Mouse (Mus musculus) embryonic facial prominence, embryonic 14.5 days (tissue): ENCODE results near the gene Dtx4. TPM values are rescaled to one million over a fixed set of nuclear protein-coding genes. Genes with fewer than 3 reads are reported as not detected.

Source experiments
- ATAC-seq: fragments of 200-750 bp; cut with Nextera tagmentation; 2 replicates; pipeline ENCODE4 v1.8.0; 2017; ENCODE audit warnings: low read depth, moderate number of reproducible peaks, moderate TSS enrichment
- DNase-seq: peaks from one replicate; pipeline ENCODE4 v3.0.0-alpha.2; 2015; ENCODE audit warnings: low spot score
- H3K27ac ChIP-seq: fragments of 300-500 bp; sonication (generic); replicated peaks from 2 replicates; pipeline ENCODE4 v1.5.1; 2014; ENCODE audit warnings: low read depth, mild to moderate bottlenecking, low read length, moderate library complexity
- H3K27me3 ChIP-seq: fragments of 300-500 bp; sonication (generic); replicated peaks from 2 replicates; pipeline ENCODE4 v1.6.1; 2014; ENCODE audit warnings: low read length; ENCODE audit not compliant: control insufficient read depth, insufficient read depth
- H3K36me3 ChIP-seq: fragments of 300-500 bp; sonication (generic); 2 replicates; pipeline ENCODE4 v1.6.1; 2014; ENCODE audit warnings: low read length, mixed read lengths; ENCODE audit not compliant: control insufficient read depth, insufficient read depth
- H3K4me1 ChIP-seq: fragments of 300-500 bp; sonication (generic); 2 replicates; pipeline ENCODE4 v1.6.1; 2014; ENCODE audit warnings: antibody characterized with exemption, low read length; ENCODE audit not compliant: control insufficient read depth, insufficient read depth
- H3K4me2 ChIP-seq: fragments of 300-500 bp; sonication (generic); 2 replicates; pipeline ENCODE4 v1.6.1; 2014; ENCODE audit warnings: low read depth, mild to moderate bottlenecking, low read length, moderate library complexity, mixed read lengths
- H3K4me3 ChIP-seq: fragments of 300-500 bp; sonication (generic); 2 replicates; pipeline ENCODE4 v1.5.1; 2014; ENCODE audit warnings: low read depth, mild to moderate bottlenecking, low read length
- H3K9ac ChIP-seq: fragments of 300-500 bp; sonication (generic); 2 replicates; pipeline ENCODE4 v1.6.1; 2014; ENCODE audit warnings: low read depth, mild to moderate bottlenecking, low read length, moderate library complexity, mixed read lengths
- H3K9me3 ChIP-seq: fragments of 300-500 bp; sonication (generic); 2 replicates; pipeline ENCODE4 v1.6.1; 2016; ENCODE audit warnings: low read length; ENCODE audit not compliant: control insufficient read depth
- WGBS: fragments of 180-500 bp; shearing (Covaris S2); extraction: QIAGEN DNeasy Blood & Tissue Kit; methylation state at CpG from one replicate; pipeline ENCODE4 v1.1.7; 2014; 5-methylcytosine and 5-hydroxymethylcytosine counted together
- polyA plus RNA-seq: library from polyadenylated mRNA; unstranded; fragments of >200 nt; fragmentation: Nextera tagmentation; extraction: Ambion mirVana; gene quantifications from 2 replicates; pipeline ENCODE4 v1.2.1, GENCODE M21; 2014

Gene Dtx4
- polyA plus RNA-seq, 1 experiment from 2014 or later: 11.9 TPM

DNA sequence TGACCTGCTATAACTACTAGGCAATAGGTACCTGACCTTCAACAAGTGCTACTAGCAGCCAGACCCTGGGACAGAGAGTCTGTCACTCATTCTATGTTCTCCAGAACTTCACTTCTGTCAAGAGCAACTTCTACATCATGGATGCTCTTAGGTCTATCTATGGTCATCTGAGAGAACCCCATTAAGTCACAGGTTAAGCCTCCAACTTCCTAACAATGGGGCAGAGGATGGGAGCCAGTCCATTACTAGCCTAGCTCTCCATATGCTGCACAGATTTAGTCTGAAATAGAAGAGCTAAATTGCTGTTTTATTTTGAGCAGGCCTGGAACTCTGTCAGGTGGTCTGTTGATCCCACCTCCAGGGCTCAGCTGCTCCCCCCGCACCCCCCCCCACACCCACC lies 2.3 kb downstream of the Dtx4 start:
- Histone ChIP-seq H3K27ac (no peak overlapping the region), H3K27me3 (peaks cover 5% of the 10 kb centered on the region; the same call in 1 of the 2 replicates), H3K4me3 (no peak overlapping the region), H3K36me3 (no peaks in the 10 kb centered on the region), H3K9me3 (no peaks in the 10 kb centered on the region), H3K4me2 (peak overlapping the region; percentile 94), H3K9ac (no peak overlapping the region), H3K4me1 (peaks cover 12% of the 10 kb centered on the region; the same call in 1 of the 2 replicates)
- WGBS: no CpG with 5 or more reads among the region's 1 CpGs
- DNase-seq: no peak
- ATAC-seq: no peak

DNA sequence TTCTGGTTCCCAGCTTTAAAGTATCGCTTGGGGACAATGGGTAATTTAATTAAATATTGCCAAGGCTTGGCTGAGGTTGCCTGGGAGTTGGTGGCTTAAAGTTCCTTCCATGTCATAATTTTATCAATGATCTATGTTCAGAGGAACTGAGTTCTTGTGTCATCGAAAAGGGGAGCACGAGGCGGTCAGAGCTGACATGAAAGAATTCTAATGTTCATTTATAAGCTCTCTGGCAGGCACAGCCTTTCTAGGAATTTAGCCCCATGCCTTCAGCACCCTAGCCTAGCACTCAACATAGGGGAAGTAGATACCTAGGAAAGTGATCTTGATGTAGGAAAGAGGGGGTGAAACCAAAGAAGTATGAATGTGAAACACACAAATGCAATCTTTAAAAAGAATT lies 2.9 kb downstream of the Dtx4 start:
- Histone ChIP-seq H3K36me3 (no peaks in the 10 kb centered on the region), H3K4me3 (no peak overlapping the region), H3K4me1 (peaks cover 12% of the 10 kb centered on the region; the same call in 1 of the 2 replicates), H3K4me2 (peak overlapping the region; percentile 23; the same call in 1 of the 2 replicates), H3K27me3 (peaks cover 5% of the 10 kb centered on the region; the same call in 1 of the 2 replicates), H3K27ac (no peak overlapping the region), H3K9me3 (no peaks in the 10 kb centered on the region), H3K9ac (no peak overlapping the region)
- 82% methylated on average over 4 of the region's 4 CpGs for WGBS
- no peak for ATAC-seq
- no peak for DNase-seq

DNA sequence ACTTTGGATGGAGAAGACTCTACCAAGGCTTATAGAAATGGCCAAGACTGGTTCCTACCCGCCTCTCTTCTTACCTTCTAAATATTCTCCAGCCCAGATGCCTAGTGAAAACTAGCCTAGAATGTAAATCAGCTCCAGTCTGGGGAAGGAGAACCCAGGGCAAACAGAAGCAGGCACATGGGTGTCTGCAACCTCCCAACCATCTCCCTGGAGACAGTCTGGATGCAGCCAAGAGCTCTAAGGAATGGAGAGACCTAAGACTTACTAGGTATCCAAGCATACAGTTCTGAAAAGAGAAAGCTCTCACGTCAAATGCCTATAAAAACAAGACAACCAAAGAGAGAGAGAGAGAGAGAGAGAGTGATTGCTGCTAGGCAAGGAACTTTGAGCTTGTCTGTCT lies 3.3 kb downstream of the Dtx4 start:
- H3K4me2 ChIP-seq: no peak overlapping the region
- no peaks in the 10 kb centered on the region for H3K36me3 ChIP-seq
- DNase-seq (no peak), ATAC-seq (no peak)
- H3K27ac ChIP-seq: no peak overlapping the region
- H3K9ac ChIP-seq: no peak overlapping the region
- H3K4me3 ChIP-seq: no peak overlapping the region
- H3K27me3 ChIP-seq: peaks cover 5% of the 10 kb centered on the region; the same call in 1 of the 2 replicates
- WGBS: 80% methylated on average over 2 of the region's 2 CpGs
- no peaks in the 10 kb centered on the region for H3K9me3 ChIP-seq
- H3K4me1 ChIP-seq: peaks cover 12% of the 10 kb centered on the region; the same call in 1 of the 2 replicates

DNA sequence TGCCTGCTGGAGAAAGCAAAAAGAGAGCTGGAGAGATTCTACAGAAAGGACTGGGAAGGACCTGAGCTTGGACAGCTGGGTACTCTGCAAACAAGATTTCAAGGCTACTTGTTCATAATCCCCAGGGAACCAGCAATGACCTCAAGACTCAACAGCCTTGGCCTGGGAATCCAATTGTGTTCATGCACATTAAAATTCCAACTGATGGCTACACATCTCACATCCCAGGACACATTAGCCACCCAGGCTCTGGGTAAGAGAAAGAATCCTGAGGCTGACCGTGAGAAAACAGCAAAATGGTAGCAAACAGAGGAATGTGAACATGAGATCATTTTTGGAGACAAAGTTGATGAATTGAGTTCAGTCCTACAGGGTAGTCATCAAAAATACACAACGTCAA lies 5.0 kb downstream of the Dtx4 start:
- Histone ChIP-seq H3K36me3 (peaks cover 2% of the 10 kb centered on the region; the same call in 1 of the 2 replicates), H3K27ac (no peak overlapping the region), H3K9ac (no peak overlapping the region), H3K4me3 (no peak overlapping the region), H3K4me1 (peaks cover 12% of the 10 kb centered on the region; the same call in 1 of the 2 replicates), H3K27me3 (peaks cover 5% of the 10 kb centered on the region; the same call in 1 of the 2 replicates), H3K9me3 (no peaks in the 10 kb centered on the region), H3K4me2 (no peak overlapping the region)
- WGBS: 84% methylated on average over 2 of the region's 2 CpGs
- no peak for ATAC-seq
- no peak for DNase-seq

DNA sequence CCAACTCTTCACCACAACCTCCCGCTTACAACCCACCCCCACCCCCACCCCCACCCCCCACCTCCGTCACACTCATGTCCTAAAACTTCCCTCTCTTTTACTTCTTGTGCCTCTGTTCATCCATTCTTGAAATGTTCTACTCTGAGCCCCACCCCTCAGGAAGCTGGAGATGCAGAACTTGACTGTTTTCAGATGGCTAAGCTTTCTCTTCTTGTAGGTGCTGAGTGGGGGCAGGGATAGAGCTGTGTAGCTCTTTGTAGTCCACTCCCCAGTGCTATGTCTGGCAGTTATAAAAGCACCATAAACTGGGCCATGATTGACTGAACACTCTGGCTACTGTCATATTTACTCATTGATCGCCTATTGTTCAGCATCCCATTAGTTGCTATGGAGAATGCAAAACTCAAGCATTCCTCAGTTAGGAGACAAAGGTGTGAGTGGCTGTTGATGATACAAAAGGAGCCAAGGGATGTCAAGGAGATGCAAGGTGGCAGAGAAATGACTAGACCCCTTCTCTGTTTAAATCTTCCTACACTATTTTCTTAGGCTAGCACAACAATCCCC lies 6.2 kb downstream of the Dtx4 start:
- Histone ChIP-seq H3K27ac (no peak overlapping the region), H3K36me3 (peaks cover 13% of the 10 kb centered on the region; the same call in 1 of the 2 replicates), H3K27me3 (no peaks in the 10 kb centered on the region), H3K4me3 (no peak overlapping the region), H3K9ac (no peak overlapping the region), H3K4me2 (no peak overlapping the region), H3K4me1 (peaks cover 7% of the 10 kb centered on the region; the same call in 1 of the 2 replicates), H3K9me3 (no peaks in the 10 kb centered on the region)
- ATAC-seq: no peak
- no peak for DNase-seq
- 58% methylated on average over 3 of the region's 3 CpGs for WGBS

DNA sequence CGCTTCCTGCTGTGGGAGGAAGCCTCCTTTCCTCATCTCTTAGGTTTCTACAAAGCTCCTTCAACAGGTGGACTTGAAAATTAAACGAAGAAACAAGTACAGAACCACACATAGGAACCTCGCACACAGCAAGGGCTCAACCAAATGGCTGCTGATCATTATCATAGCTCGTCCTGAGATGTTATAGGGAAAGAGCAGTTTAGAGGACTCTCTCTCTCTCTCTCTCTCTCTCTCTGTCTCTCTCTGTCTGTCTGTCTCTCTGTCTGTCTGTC lies 7.1 kb downstream of the Dtx4 start:
- Histone ChIP-seq H3K9ac (no peak overlapping the region), H3K4me3 (no peak overlapping the region), H3K4me2 (no peak overlapping the region), H3K27me3 (no peaks in the 10 kb centered on the region), H3K4me1 (peaks cover 4% of the 10 kb centered on the region; the same call in 1 of the 2 replicates), H3K9me3 (no peaks in the 10 kb centered on the region), H3K36me3 (peaks cover 13% of the 10 kb centered on the region; the same call in 1 of the 2 replicates), H3K27ac (no peak overlapping the region)
- WGBS: 57% methylated on average over 4 of the region's 4 CpGs
- DNase-seq (no peak), ATAC-seq (no peak)

DNA sequence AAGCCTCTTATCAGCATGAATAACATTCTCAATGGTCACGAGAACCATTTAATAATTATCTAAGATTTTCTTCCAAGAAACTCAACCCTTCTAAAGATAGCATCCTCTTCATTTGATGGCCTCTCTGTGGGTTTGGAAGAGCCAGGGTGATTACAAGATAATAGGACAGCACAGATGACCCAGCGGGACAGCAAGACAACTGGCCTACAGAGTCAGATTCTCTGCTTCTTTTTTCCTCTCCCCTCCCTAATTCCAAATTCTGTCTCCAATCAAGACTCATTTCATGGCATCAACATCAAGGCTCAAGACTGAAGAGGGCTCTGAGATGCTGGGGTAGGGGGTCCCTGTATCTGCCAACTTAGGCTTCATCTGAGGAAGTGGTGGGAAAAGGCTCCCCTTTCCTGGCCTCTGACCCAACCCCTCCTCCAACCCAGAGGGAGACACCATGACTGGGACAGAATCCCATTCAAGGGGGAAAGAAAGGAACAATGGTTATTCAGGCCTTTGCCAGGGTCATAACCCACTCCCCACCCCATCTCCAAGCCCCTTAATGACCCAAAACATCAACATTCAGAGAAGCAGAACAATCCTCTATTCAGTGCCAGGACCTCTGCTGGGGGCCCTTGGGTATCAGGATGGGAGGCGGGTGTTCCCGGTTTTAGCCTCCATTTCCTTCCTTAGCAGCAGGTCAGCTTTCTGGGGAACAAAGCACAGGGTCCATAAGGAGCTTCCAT lies 7.6 kb downstream of the Dtx4 start:
- peaks cover 13% of the 10 kb centered on the region; the same call in 1 of the 2 replicates for H3K36me3 ChIP-seq
- 42% methylated on average over 4 of the region's 4 CpGs for WGBS

DNA sequence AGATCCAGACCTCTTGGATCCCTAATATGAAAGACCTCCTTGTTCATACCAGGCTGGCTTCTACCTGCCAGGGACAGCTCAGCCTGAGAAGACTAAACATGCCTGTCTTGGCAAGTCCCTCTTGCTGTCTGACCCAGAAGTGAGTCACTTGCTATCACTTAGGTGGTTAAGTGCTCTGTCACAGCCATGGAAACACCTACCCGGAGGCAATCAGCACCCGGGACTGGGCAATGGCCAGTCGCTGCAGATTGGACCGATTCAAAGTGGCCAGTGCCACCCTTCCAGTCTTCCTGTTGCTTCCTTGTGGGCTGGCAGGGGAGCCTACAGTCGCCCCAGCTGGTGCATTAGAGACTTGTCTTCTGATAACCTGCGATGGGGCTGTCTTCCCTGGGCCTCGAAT lies 9.6 kb downstream of the Dtx4 start:
- DNase-seq (no peak), ATAC-seq (no peak)
- no peak overlapping the region for H3K9ac ChIP-seq
- H3K4me1 ChIP-seq: 0 out of 2 replicates have a peak, but pooled peaks cover 7% of the 10 kb centered on the region
- H3K4me2 ChIP-seq: no peak overlapping the region
- no peak overlapping the region for H3K4me3 ChIP-seq
- 94% methylated on average over 6 of the region's 7 CpGs for WGBS
- H3K36me3 ChIP-seq: peaks cover 13% of the 10 kb centered on the region; the same call in 1 of the 2 replicates
- no peaks in the 10 kb centered on the region for H3K9me3 ChIP-seq
- H3K27ac ChIP-seq: no peak overlapping the region
- no peaks in the 10 kb centered on the region for H3K27me3 ChIP-seq

More for the DNA sequence above, 7.6 kb downstream of the Dtx4 start:
- Histone ChIP-seq H3K9ac (no peak overlapping the region), H3K4me2 (no peak overlapping the region), H3K4me1 (0 out of 2 replicates have a peak, but pooled peaks cover 7% of the 10 kb centered on the region), H3K4me3 (no peak overlapping the region), H3K9me3 (no peaks in the 10 kb centered on the region), H3K27me3 (no peaks in the 10 kb centered on the region), H3K27ac (no peak overlapping the region)
- ATAC-seq: peak; percentile 48; the same call in 1 of the 2 replicates
- no peak for DNase-seq
